Mouse (Mus musculus) kidney, postnatal 36 days (tissue): Measurements from ENCODE around the gene Hist1h2af.

Source experiments
- DNase-seq, 2 experiments: peaks; one replicate each; pipeline ENCODE4 v3.0.0; 2021 to 2022; ENCODE audit warnings: mixed read lengths in 2 of 2

Hist1h2af gene

DNA sequence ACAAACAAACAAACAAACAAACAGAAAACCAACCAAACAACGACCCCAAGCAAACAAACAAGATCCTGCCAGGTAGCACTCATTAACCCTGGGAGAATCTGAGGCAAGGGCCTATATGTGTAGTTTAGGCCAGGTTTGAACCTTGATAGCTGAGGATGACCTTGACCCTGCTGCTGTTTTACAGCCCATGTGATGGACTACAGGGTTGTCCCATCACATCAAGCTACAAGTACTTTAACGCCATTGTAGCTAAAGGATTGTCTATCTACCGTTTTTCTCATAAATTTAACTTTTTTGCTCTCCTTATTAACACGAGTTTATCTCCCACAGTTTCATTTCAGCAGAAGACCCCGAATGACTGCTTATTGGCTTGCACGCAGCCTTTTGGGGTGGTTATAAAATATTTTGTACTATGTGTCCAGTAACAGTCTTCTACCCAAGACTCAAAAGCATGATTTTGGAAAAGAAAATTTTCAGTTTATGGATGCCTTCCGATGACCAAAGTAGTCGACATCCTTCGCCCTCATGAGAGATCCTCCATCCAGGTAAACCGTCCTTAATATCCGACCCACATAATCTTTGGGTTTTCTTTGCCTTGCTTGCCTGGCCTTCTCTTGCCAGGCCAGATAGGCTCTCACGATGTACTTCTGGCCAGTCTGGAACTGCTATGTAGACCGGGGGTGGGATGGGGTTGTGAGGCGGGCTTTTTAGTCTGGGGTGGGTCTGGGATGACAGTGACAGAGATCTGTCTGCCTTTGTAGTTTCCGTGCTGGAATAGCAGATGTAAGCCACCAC lies 17.7 kb upstream of the Hist1h2af start:
- DNase-seq = no peak

DNA sequence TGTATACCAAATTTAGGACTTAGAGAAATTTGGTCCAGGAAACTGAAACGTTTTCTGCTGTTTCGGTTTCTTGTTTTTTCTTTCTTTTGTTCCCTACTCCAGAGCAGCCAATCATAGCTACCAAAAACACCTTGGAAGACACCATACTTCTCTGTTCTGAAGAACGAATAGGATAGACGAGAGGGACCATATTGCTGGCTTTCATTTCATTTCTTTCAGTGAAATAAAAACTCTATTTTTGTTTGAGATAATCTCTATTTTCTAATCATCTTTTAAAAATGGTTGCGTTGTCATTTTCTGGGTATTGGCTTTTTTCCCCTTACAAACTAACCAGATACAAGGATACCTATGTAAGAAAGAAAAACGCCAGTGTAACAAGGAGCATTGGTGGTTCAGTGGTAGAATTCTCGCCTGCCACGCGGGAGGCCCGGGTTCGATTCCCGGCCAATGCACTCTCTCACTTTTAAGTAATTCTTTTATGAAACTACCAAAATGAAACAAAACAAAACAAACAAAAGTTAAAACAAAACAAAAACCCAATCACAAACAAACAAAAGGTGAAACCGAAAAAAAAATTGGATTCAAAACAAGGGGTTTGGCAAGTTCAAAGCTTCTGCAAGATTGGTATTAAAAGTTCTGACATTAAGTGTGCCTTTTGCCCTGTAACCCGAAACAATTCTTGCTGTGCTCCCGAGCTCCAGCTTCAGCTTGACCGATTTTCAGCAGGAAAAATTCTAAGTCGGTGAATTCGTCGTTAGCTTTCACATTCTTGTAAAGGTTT lies 16.7 kb upstream of the Hist1h2af start:
- peak; percentile 78 to 89 for DNase-seq

DNA sequence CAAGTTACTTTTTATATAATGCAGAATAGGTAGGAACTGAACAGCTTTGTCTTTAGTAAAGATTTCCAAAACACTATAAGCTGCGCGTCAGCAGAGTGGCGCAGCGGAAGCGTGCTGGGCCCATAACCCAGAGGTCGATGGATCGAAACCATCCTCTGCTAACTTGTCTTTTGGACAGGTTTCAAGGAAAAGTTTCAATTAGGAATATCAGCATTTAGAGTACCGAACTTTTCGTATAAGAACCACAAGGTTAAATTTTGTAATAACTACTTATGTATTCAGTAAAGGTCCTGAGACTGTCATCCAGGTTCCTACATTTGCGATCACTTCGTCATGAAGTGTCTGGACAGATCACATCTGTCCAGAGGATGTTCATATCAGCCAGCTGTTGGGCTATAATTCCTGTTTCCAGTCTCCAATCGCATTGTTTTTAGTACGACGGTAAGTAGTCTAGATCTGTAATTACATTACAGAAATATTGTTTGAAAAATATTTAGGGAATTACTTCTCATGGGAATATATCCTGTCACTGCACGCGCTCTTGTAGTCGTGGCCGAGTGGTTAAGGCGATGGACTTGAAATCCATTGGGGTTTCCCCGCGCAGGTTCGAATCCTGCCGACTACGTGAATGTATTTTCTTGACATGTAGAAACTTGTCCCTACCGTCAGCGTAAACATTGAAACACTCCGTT lies 16.0 kb upstream of the Hist1h2af start:
- DNase-seq = peak; percentile 89 to 90

DNA sequence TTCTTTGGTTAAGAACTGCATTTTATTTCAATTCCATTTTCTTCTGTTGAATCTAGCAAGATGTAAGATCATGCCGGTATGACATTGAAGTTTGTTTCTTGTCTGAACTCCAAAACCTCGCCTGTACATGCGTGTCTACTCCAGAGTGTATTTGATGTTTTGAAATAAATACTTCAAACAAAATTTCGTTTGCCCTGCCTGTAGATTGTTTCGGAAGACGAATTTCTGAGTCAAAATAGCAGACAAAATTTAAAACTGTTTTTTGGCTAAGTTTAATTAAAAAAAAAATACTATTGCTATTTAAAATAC lies 15.5 kb upstream of the Hist1h2af start:
- DNase-seq = no peak

DNA sequence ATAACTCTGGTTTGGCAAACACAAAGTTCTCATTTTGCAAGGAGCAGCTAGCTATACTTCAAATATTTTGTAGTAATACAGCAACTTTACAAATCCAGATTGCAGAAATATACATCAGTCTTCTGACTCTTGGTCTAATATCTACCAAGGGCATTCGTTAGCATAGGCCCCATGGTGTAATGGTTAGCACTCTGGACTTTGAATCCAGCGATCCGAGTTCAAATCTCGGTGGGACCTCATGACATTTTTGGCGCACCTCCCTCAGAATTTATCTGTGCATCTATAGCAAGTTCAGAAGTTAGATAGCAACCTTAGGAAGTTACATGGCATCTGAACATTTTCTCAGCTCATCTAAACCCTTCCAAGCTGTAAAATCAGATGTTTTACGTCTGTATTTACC lies 14.8 kb upstream of the Hist1h2af start:
- DNase-seq = peak; percentile 74 to 77

DNA sequence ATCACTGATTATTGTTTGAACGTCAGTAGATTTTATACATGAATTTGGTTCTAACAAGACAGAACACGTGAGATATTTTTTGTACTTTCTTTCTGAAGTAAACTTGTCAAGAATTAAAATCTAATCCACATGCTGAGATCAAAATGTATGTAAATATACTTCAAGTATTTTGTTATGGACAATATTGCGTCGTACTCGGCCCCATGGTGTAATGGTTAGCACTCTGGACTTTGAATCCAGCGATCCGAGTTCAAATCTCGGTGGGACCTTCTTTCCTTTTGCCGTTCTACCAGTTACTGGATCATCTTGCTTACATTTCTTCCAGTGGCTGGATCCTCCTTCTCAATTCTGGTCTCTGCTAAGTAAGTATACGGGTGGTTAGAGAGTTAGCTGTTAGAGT lies 14.3 kb upstream of the Hist1h2af start:
- DNase-seq = peak; percentile 76 to 79

DNA sequence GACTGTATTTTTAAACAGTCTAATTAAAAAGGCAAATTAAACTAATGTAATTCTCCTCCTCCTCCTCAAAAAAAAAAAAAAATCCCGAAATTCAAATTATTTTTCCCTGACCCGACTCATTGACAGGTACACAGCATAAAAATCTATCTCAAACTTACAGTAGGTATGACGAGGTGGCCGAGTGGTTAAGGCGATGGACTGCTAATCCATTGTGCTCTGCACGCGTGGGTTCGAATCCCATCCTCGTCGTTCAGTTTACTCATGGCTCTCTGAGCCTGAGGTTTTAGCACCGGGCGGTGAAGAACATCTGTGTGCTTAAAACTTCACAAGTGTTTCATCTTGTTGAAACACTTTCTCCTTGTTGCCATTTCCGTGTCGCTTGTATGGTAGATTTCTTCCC lies 12.0 kb upstream of the Hist1h2af start:
- peak; percentile 74 to 82 for DNase-seq

DNA sequence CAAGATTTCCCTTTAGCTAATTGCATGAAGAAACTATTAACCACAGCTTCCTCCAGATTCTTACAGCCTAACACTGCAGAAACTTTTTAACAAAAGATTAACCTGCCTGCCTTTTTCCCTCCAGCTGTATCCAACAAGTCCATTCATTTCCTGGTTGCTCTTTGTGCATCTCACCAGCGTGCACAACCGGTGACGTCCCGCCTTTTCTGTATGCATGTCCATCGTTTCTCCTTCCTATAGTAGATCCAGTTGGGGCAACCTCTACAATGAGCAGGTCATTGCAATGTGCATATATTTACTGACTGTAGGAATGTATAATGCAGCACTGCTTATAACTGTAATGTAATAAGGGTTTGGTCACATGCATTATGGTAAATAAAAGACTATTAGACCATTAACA lies 9.7 kb upstream of the Hist1h2af start:
- no peak for DNase-seq

DNA sequence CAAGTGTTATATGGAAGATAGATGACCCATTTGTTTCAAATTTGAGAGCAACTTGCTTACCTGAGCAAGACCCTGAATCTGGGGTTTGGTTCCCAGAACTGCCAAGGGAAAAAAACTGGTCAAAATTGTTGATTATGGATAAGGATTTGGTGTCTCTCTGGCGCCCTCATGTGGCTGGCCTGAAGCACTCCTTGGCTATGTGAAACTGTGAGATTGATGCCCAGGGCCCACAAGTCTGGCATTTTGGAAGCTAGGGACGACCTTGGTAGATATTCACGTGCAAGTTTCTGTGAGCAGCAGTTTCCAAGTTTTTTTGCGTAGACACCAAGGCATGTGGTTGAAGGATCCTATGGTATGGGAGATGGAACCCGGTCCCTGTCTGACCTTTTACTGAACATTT lies 9.1 kb upstream of the Hist1h2af start:
- peak; percentile 60 to 82 for DNase-seq

DNA sequence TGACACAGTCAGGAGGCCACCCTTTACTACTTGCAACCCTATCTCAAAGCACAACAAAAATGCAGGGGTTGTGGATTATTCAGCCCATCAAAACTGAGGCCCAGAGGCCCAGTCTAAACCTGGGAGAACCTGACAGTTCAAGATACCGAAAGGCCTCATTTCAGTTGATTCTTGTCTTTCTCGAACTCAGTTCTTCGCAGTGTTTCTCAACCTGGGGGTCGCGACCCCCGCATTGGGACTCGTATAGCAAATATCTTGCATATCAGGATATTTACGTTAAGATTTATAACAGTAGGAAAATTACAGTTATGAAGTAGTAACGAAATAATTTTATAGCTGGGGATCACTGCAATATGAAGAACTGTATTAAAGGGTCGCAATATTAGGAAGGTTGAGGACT lies 7.8 kb upstream of the Hist1h2af start:
- peak in 1 of 2 experiments; percentile 7 for DNase-seq

DNA sequence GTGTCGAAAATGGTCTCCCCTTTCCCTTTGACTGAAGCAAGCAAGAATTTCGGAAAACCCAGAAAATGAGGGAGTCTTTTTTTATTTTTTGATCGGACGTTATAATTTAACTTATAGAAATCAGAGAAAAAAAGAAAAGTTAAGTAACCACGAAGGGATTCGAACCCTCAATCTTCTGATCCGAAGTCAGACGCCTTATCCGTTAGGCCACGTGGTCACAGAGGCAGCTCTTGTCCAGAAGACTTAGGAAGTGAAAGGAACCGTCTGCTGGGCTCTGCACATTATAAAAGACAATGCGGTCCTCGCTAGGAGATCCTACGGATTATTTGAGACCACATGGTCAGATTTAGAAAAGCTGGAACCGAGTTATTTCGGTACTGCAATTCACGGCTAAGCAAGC lies 7.4 kb upstream of the Hist1h2af start:
- peak; percentile 90 to 91 for DNase-seq

DNA sequence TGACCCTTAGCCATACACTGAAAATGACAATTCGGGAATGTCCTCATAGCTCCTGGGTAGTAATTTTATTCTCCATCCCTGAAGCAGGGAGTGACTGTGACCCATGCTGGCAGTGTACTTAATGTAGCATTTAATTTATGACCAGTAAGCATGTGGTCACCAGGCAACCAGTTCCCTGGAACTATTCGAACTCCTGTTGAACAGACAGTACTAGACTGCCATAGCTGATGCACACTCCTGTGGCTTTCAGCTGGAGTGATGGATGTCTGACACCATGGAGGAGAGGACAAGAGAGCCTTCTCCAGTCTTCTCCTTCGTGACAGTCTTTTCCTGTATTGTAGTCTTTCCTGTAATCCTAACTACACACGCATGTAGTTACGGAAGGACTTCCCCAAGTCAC lies 4.7 kb upstream of the Hist1h2af start:
- no peak for DNase-seq

DNA sequence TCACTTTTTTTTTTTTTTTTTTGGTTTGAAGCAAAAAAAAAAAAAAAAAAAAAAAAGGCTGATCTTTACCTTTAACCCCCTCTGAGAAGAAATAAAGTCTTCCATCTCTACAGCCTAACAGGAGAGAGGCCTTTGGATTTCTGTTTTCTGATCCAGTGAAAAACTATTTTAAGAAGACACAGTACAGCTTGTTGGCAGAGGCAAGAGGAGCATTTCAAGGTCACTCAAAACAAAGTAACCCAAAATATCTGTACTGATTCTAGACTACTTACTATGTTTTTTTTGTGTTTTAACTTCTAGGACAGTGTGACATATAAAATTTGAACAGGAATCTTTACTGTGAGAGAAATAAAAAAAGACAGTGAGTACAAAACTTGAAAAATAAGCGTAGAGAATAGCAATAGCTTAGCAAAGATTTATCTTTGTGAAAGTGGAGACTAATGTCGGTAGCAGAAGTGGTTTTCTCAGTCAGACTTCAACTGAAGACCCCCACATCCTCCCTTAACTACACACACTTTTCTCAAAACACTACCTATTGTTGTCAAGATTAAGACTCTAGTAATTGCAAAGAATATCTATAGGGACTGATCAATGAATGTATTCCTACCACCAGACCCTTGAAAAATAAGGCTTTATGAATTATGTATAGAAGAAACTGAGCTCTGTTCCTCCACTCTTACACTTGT lies 4.1 kb upstream of the Hist1h2af start:
- no peak for DNase-seq

DNA sequence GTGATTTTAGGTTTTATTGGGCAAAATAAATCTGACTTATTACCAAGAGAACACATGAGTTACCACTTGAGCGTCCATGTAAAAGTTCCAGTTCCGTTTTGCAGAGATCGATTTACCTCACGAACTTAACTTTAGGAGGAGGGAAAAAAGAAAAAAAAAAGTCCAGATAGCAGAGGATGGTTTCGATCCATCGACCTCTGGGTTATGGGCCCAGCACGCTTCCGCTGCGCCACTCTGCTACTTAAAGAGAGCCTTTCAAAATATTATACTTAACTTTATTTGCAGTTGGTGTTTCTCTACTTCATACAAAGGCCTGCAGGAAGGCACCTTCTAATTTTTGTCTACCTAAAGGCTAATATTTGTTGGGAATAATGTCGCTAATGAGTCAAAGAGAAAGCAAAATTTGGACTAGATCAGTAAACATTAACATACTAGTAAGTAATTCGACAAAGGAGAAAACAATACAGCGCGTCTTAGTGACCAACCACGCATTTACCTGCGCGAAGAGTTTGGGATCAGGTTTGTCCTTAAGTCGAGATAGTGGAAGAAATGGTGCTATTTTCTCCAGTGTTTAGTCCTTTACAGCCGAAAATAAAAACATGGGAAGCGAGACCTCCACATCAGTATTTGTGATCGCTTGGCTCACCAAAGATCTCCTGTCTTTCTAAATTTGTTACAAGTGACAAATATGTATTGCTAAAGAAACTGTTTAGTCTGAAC lies 3.4 kb upstream of the Hist1h2af start:
- peak; percentile 58 to 66 for DNase-seq

DNA sequence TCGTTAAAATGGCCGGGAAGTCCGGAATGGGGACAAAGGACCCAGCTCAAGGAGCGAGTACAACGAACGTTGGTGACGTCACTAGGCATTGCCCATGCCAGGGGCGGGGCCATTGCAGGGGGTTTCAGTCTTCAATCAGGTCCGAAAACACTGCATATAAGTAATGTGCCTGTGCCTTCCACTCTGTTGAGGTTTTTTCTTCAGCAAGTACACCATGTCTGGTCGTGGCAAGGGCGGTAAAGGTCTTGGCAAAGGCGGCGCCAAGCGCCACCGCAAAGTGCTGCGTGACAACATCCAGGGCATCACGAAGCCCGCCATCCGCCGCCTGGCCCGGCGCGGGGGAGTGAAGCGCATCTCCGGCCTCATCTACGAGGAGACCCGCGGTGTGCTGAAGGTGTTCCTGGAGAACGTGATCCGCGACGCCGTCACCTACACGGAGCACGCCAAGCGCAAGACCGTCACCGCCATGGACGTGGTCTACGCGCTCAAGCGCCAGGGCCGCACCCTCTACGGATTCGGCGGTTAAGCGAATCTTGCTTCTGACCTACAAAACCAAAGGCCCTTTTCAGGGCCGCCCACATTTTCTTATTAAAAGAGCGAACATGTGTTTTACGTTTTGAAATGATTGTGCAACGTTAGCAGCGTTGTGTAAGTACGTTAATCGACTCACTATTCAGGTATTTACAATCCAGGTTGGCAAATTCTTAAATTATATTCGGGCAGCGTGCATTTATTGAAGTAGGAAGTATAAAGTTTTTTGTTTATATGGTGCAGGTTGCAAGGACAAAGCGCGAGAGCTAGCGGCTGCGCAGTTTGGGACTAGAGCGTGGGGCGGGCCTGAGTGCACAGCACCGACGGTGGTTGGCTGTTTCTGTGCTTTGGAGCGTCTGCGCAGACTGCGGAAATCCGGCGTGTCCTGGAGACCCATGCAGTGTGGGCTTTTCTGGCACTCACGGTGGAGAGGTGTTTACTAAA lies 2.5 kb upstream of the Hist1h2af start, which contains the start of gene Hist1h4h:
Gene Hist1h4h (plus strand): TSS at position 150 of the 975 bp plus-strand sequence.
- peak; percentile 95 to 98 for DNase-seq

DNA sequence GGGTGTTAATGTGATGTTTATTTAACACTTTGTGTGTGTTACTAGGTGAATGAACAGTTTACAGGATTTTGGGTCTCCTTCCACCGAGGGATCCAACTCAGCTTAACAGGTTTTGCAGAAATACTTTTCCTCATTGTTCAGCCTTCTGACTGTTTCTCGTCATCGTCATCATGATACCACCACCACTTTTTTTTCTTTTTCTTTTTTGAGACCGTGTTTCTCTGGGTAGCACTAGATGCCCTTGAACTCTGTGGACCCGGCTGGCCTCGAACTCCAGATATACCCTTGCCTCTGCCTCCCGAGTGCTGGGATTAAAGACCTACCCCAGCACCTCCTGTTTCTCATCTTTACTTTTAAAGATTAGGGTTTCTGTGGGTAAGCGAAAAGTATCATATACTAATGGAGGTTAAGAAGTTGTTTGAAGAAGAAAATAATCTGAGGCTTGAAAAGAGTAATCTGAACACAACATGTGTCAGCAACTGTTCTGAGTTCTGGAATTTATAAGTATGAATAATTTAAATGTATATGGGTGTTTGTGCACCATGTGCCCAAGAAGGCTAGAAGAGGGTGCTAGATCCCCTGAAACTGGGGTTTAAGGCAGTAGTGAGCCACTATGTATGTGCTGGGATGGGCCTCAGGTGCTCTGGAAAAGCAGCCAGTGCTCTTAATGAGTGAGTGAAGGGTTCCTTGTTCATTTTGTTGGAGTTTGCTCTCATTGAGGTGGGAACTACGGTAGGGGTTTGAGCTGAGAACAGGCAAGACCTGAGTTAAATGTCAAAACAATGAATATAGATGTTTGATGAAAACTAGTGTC lies 1.2 kb upstream of the Hist1h2af start:
- no peak for DNase-seq

DNA sequence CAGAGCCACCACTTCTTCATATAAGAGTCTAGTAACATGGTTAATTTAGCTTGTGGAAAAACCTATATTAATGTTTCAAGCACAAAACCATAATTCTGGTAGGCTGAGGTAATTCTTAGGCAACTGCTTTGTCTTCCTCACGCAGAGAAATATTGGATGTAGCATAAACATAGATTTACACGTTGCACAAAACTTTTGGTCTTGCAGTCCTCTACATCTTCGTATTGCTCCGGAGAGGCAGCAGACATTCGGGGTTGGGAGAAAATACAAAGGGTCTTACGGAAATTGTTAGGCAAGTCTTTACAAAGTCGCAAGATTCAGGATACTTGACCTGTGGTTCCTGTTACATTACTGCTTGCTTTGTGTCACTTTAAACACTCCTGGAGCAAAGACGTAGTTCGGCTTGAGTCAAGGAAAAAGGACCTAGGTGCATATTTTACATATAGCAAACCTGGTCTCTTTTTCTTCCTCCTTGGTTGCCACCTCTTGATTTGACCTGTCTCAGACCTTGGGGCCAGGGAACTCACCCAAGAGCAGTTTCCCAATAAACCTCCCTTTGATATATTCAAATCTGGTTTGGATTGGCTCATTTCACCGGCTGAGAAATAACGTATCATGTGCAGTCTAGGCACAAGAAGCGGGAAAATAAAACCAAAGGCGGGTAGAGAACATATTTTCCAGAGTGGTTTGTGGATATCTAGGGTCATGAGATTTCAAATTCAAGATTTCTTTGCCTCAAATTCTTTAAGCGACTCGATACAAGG lies 844 bp downstream of the Hist1h2af start:
- no peak for DNase-seq

DNA sequence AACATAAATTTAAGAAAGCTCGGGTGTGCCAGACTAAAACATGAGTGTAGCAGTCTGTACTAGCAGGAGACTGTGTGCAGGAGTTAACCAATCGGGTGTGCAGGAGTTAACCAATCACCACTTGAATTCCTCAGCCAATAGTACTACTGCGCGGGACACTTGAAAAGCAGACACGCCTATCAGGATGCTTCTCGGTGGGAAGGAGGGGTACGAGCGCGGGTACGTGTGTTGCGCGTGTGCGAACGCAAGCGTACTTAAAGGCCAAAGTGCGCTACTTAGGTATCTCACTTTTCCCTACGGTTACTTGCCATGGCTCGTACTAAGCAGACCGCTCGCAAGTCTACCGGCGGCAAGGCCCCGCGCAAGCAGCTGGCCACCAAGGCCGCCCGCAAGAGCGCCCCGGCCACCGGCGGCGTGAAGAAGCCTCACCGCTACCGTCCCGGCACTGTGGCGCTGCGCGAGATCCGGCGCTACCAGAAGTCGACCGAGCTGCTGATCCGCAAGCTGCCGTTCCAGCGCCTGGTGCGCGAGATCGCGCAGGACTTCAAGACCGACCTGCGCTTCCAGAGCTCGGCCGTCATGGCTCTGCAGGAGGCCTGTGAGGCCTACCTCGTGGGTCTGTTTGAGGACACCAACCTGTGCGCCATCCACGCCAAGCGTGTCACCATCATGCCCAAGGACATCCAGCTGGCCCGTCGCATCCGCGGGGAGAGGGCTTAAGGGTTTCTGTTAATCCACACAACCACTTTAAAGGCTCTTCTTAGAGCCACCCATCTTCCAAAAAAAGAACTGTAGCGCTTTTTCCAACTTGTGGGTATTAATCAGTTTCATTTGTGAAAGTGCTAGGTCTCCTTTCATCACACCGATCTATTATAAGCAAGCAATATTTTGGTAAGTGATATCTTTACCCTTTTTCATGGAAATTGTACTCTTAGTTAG lies 1.7 kb downstream of the Hist1h2af start, which contains the start of gene Hist1h3g:
Gene Hist1h3g (plus strand): TSS at position 286 of the 939 bp plus-strand sequence.
- peak; percentile 91 to 93 for DNase-seq
